Mouse (Mus musculus) CH12F3 (cell line): ENCODE measurements around the gene Lyzl4.

Experiments used
- in situ Hi-C: fragments of 300-500 bp; cut with MboI; formaldehyde crosslinking; loops from 2 replicates; pipeline ENCODE4 v1.14.3; 2020; ENCODE audit warnings: low sequenced_read_pairs

The Lyzl4 gene

GRCm38 (mm10) chr9:121642001-121642400, at the start of gene Lyzl4:
TSS of gene Lyzl4 (minus strand) at chr9:121642096.
- in situ Hi-C loops, result no loop called here

GRCm38 (mm10) chr9:121690734-121691133, 48.8 kb upstream of the Lyzl4 start:
- in situ Hi-C loops, result no loop called here

GRCm38 (mm10) chr9:121690200-121690651, 48.3 kb upstream of the Lyzl4 start:
- in situ Hi-C loops, result no loop called here

DNA sequence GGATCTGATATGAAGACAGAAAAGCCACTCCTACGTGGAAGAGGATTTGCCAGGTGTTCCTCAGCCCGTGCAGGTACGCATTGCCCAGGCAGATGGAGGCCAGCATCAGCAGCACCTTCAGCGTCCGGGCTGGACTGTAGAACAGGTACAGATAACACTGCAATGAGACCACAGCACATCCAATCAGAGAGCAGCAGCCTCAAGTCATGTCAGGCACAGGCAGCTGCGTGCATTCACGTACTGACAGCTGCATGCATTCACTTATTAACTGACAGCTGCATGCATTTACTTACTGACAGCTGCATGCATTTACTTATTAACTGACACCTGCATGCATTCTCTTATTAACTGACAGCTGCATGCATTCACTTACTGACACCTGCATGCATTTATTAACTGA, 42.8 kb upstream of the Lyzl4 start:
- in situ Hi-C loops, result no loop called here

DNA sequence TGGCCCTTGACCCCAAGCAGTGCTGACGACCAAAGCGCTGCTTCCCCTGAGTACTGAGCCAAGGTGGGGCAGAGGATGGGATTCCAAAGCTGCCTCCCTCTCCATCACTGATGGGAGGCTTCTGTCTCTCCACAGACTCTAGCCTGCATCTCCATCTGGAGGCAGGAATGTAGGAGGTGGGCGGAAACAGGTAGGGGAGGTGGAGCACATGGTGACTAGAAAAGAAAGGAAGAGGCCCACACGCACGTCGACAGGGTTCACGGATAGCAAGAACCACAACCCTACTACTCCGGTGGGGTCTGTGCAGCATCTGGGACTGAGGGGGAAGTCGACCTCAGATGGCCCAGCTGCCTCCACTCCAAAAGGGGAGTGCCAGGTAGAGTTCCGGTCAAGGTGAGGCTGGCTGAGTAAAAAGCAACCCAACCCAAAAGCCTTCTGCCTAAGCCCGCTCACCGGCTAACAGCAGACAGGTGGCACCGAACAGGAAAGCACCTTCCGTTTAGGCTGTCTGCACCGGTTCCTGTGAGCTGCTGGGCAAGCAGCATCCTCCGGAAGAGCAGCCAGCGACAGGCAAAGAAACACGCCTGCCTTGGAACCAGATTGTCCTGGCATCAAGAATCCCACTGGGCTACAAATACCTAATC, 40.3 kb upstream of the Lyzl4 start:
- in situ Hi-C loops, result no loop called here

GRCm38 (mm10) chr9:121681191-121681590, 39.3 kb upstream of the Lyzl4 start:
- in situ Hi-C loops, result no loop called here

- in situ Hi-C loops, result no loop called here
These were observed 37.7 kb upstream of the Lyzl4 start for GRCm38 (mm10) chr9:121679549-121679948.

DNA sequence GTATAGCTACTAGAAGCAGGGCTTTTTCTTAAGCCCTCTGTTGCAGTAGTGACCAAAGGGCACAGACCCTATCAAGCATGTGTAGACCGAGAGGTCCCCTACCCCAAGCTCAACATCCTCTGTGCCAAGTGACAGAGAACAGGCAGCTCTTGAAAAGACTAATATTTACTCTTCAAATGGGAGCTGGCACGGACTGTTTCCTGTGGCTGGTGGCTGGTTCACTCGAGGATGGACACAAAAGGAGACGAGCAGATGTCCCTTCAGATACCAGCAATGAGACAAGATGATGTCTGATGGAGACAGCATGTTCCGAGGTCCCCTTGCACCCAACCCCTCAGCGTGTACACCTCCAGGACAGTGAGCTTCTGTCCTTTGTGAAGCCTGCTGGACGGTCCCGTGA, 35.6 kb upstream of the Lyzl4 start:
- in situ Hi-C loops, result no loop called here

GRCm38 (mm10) chr9:121677069-121677468, 35.2 kb upstream of the Lyzl4 start:
- in situ Hi-C loops, result no loop called here

DNA sequence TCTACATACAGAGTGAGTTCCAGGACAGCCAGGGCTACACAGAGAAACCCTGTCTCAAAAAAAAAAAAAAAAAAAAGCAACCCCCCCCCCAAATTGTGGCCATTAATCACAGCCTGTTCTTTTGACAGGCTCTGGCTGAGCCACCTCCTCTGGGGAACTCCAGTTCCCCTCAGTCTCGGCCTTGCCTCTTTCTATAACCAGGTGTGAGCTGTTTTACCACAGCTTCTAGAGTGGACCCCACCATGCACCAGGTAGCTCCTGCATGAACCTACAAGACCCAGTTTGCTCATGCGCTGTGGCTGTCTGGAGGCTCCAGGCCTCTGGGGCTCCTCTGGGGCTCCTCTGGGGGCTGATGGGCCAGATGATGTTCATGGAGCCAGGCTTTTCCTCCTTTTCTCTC, 33.7 kb upstream of the Lyzl4 start:
- in situ Hi-C loops, result no loop called here

- in situ Hi-C loops, result no loop called here
These were observed 33.1 kb upstream of the Lyzl4 start for GRCm38 (mm10) chr9:121675011-121675410.

DNA sequence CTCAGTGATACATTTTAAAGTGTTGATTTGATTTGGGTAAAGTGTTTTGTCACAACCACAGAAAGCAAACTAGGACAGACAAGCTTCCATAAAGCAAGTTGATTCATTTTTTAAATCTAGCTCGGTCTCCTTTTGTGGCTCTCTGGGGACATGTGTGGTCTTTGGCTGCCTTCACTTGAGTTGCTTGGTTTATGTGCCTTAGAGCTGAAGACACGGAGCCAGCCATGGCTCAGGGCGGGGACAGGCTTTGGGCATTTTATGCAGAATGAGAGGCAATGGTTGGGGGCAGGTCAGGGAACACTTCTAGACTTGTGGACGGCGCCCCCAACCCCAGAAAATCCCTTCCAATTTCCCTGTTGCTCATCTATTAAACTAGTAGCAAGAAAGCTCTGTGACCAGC, 31.8 kb upstream of the Lyzl4 start:
- in situ Hi-C loops, result no loop called here

GRCm38 (mm10) chr9:121672311-121672710, 30.4 kb upstream of the Lyzl4 start:
- in situ Hi-C loops, result no loop called here

DNA sequence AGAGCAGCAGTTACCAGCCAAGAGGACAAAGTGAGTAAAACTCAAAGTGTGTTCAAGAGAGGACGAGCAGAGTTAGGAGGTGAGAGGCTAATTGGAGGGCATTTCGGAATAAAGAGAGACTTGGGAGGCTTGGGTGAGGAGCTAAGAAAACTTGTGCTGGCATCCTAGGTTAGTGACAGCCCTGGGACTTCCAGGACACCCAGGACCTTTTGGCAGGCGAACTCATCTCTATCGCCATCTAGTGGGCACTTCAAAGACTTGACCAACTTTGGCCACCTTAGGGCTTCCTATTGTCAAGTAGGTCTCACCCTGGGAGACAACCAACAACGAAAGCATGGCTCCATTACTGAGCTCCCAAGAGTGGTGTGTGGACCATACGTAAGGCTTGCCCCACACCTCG, 29.4 kb upstream of the Lyzl4 start:
- in situ Hi-C loops, result no loop called here

DNA sequence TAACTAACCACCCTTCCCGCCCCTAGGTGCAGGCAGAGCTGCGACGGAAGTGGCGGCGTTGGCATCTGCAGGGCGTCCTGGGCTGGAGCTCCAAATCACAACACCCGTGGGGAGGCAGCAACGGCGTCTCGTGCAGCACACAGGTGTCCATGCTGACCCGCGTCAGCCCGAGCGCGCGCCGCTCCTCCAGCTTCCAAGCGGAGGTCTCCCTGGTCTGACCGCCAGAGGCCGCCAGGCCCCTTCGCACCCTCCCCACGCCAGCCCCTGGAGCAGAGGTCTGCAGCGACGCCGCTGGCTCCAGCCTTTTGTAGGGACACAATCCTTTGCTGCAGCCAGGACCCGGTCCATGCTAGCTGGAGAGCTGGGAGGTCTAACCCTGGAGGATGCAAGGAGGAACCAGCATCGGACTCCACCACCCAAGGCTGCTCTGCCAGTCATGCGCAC, 27.5 kb upstream of the Lyzl4 start:
- in situ Hi-C loops, result no loop called here

DNA sequence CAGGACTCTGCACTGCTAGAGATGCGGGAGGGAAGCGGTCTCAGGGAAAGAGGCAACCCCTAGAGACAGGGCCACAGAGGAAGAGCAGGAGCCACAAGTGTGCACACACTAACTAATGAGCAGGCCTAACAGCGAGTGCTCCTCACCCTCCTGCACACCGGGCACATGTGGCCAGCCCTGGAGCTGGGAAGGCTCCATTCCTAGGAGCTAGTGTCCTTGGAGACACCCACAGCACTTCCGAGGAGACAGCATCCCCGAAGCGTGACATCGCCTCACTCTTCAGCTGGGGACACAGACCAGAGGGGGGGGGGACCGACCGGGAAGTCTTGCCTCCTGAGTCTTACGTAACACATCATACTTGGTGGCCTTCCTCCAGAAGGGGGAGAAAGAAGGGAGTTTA, 25.9 kb upstream of the Lyzl4 start:
- in situ Hi-C loops, result no loop called here

DNA sequence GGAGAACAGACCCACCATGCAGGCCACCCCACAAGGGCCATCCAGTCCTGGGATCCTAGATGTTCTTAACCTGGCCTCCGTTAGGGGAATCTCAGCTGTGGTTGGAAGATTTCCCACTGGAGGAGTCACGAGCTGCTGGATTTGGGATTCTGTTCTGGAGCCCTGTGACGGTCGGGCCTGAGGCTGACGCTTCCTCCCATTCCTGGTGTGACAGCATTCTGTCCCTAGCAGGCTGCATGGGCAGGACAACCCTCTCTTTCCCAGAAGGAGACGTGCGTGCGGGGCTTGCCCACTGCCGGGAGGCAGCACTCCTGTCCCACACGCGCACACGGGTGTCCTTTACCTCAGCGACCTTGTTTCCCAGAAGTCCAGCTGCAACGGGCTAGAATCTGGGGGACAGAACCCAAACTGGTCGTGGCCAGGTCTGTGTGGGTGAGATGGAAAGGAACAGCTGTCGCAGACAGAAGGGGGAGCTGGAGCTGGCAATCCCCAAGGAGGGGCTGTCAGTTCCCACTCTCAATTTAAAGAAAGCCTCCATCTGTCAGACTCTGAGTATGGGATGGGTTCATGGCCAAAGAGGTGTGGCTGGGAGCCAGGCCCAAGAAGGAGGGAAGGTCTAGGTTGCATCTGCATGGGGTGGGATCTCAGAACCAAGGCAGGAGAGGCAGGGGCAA, 25.2 kb upstream of the Lyzl4 start:
- in situ Hi-C loops, result no loop called here

GRCm38 (mm10) chr9:121664104-121664503, 22.2 kb upstream of the Lyzl4 start:
- in situ Hi-C loops, result no loop called here

DNA sequence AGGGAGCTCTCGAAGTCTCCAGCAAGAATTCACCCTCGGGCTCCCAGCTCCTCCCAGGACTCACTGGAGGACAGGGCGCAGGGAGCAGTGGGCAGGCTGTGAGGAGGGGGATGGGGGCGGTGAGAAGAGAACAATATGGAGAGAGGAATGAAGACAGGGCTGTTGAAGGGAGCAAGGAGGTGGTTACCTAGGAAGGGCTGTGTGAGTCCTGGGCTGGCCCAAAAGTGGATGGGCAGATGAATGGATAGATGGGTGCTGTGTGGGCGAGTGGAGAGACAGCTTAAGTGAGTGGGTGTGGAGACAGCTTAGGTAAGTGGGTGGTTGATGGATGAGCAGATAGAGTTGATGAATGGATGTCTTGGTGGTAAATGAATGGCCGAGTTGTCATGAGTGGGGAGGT, 21.6 kb upstream of the Lyzl4 start:
- in situ Hi-C loops, result no loop called here

- in situ Hi-C loops, result no loop called here
These were observed 17.9 kb upstream of the Lyzl4 start for GRCm38 (mm10) chr9:121659791-121660190.

DNA sequence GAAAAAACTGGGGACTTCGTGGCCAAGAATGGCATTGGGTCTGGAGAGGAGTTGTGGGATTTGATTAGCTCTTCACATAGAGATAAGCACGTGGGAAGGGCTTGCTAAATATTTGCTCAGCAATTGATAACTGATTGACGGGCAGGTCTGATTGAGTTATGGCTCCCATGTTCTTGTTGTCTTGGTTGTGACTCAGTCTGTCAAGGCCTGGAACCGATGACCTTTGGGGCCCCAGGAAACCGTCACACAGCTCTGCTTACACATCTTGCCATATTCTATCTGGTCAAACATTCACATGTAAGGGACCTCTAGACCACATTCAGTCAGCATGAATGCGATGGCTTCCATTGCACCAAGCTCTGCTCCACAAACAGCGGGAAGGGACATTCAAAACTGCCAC, 16.4 kb upstream of the Lyzl4 start:
- in situ Hi-C loops, result no loop called here

DNA sequence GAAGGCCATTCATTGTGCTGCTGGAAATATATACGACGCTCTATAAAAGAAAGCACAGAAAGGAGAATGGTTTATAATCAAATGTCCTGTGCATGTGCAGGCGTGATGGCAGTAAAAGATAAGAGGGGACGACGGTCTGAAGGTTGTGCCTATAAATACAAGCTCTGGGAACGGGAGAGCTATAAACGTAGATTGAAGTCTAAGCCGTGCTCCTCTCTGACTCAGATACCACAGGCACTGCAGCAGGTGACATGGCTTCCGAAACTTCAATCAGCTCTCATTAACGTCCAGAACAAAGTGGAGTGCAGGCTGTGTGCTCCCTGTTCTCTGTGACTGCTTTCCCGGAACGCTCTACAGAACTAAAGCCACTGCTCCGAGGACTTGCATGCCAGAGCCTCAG, 15.2 kb upstream of the Lyzl4 start:
- in situ Hi-C loops, result no loop called here

DNA sequence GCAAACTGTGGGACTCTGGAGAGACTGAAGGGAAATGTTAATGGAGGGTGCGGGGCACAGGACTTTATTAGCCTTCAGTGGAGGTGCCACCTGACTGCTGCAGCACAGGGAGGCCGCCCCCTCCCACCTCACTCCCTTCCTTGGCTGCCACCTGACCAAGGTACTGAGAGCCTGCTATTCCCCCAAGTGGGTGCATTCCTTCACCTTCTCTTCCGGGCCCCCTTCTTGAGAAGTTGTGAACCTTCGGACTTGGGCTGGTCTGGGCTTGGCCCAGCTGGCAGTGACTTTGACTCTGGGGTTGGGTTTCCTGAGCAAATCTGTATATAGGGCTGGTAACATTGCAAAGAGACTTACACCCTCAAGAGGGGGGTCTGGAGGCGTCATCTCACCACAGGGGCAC, 14.4 kb upstream of the Lyzl4 start:
- in situ Hi-C loops, result no loop called here
